Mouse (Mus musculus): ENCODE data around the gene Tex13c2.

The Tex13c2 gene

DNA sequence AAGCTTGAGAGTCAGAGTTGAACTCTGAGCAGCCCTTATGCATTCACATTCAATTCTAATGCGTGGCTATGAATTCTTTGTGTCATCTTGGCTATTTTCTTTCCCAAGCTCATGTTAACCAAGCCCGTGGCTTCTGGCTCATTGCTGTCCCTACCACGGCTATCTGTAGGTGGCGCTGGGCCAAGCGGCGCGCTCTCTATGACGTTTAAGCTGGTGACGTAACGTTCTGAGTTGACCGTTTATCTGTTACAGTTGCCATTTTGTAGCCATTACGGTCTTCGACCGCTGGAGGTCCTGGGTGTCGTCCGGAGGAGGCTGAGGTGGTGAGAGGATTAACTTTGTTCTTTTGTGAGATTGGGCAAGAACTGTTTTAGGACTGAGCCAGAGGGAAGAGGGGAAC lies at the start of gene Tex13c2:
TSS of gene Tex13c2 (plus strand) at position 246 of the 400 bp plus-strand sequence.
- no peak for DNase-seq (ENCODE audit: low spot score in 2 of 2)

DNA sequence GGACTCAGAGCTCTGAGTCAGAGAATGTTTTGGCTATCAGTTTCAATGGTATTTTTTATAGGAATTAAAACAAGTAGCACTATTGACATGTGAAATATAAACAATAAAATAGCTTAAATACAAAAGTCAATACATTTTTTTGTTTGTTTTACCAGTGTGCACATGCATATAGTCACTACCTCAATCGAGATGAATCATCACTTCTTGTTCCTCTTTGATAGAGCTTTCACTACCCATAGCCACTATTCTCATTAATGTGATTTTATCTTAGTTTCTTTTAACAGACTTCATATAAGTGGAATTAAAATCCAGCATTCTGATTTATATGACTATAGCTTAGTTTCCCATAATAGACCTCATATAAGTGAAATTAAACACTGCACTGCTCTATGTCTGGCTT lies 39.2 kb upstream of the Tex13c2 start:
- no peak for DNase-seq (ENCODE audit: low spot score in 2 of 2)

DNA sequence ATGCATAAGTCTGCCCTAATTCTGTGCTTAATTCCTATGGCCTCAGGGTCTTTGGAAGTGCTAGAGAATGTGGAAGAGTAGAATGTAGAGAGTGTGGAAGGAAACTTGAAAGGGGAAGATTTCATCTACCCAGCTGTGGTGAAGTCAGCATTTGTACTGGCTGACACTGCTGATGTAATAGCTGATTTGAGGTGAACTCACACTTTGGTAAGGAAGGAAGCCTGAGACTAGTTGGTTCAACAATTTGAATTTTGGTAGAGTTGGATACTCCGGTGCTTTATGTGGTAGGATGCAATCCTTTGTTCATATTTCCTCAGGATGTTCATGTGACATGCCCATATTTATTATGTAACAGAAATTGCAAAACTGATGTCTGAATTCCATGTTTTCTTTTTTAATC lies 36.5 kb upstream of the Tex13c2 start:
- no peak for DNase-seq (ENCODE audit: low spot score in 2 of 2)

DNA sequence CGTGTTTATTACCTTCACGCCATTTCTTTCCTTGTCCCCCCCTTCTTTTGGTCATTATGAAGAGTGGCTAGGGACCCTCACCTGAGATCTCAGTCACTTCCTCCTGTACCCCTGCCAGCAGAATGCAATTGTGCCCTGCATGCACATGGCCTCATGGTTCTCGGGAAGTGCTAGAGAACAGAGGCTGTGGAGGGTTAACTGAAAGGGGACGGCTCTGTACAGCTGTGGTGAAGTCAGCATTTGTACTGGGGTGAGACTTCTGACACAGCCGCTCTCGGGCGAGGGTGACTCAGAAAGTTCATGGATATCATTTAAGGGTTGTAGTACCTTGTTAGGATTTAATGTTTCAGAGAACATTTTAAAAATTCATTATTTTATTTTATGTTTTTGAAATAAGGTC lies 35.0 kb upstream of the Tex13c2 start:
- no peak for DNase-seq (ENCODE audit: low spot score in 2 of 2)

DNA sequence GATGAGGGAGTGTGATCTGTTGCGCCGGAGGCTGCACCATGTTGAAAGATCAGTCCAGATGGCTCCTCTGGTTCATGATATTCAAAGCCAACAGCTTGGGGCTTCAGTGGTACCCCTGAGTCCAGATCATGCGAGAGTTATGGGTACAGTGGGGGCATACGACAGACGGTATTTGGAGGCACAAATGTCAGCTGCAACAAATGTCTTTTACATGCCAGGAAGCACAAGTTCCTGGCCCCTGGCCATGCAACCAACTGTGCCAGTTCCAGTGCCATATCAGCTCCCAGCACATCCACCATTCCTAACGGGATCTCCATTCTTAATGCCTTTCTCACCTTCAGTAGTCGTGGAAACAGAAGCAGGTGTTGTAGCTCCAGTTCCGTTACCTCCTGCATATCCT lies 845 bp downstream of the Tex13c2 start:
- no peak for DNase-seq (ENCODE audit: low spot score in 2 of 2)

DNA sequence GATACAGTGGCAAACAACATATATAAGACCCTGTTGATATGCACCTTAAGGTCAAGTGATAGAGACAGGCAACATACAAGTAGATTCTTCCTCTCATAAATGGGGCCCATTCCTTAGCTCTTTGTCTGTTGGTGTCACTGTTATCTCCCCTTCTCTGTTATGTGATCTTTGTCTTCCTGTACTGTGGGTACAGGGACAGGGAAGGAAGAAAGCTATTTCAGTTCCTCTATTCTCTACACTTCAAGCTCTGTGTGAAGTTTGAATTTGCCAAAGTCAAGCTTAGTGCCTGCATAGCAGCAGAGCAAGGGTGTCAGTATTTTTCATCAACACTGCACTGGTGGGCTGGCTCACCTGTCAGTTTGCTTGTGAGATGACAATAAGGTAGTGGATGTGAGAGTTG lies 11.0 kb downstream of the Tex13c2 start:
- DNase-seq (ENCODE audit: low spot score in 2 of 2): no peak

GRCm38 (mm10) chrX:42502291-42503043 lies 13.0 kb downstream of the Tex13c2 start, which contains the start of gene Sh2d1a:
Gene Sh2d1a (plus strand): TSS chrX:42502453.
- no peak for DNase-seq (ENCODE audit: low spot score in 2 of 2)

DNA sequence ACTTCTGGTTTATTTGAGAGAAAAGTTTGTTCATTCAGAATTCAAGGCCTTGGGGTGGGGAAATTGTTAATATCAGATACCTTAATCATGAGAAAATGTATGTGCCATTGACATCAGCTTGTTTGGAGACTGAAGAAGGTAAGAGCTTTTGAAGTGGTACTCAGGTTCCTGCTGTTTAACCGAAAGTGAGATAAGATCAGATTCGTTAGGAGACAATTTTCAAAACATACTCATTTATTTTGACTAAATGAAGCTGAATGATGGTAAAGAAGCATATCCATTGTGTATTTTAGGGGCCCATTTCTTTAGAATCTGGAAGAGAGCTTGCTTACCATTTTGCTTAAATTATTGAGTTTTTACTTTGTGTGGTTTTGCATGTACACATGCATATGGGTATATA lies 21.6 kb downstream of the Tex13c2 start:
- no peak for DNase-seq (ENCODE audit: low spot score in 2 of 2)

GRCm38 (mm10) chrX:42512567-42512966 lies 23.1 kb downstream of the Tex13c2 start:
- DNase-seq (ENCODE audit: low spot score in 2 of 2): no peak

GRCm38 (mm10) chrX:42522868-42523267 lies 33.4 kb downstream of the Tex13c2 start:
- DNase-seq (ENCODE audit: low spot score in 2 of 2): no peak

DNA sequence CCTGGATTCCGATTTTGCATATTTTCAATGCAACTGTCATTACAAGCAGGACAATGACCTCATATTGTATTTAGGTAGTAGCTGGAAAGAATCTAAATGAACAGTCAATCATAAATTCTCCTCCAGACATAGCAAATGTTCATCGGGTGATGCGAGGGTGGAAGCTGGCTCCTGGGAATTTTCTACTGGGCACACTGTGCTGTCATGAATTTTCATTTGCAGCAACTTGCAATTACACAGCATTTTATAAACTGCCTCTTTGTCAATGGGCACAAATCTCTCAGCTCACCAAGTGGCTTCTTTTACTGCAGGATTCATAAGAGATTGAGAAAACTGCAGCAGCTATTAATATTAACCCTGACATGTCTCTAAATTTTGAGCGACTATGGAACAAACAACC lies 41.2 kb downstream of the Tex13c2 start:
- DNase-seq (ENCODE audit: low spot score in 2 of 2): no peak

GRCm38 (mm10) chrX:42540030-42540755 lies 50.7 kb downstream of the Tex13c2 start:
- DNase-seq (ENCODE audit: low spot score in 2 of 2): peak in 1 of 2 experiments; percentile 32

GRCm38 (mm10) chrX:42540756-42541053 lies 51.2 kb downstream of the Tex13c2 start:
- peak in 1 of 2 experiments; percentile 70 for DNase-seq (ENCODE audit: low spot score in 2 of 2)
